Mouse (Mus musculus) ovary, postnatal 10 days (tissue): Measurements from ENCODE around the gene Tceal3.
"Not testable (repeated sequence)": the region's sequence is repeated elsewhere in the genome, so short reads cannot be mapped to it uniquely, and the experiment has no call there.

Source experiments
- DNase-seq: peaks from one replicate; pipeline ENCODE4 v3.0.0; 2022; ENCODE audit warnings: low spot score

The Tceal3 gene

GRCm38 (mm10) chrX:136707446-136708167 is 117.0 kb downstream of the Tceal3 start, which contains the start of gene Tceal1:
TSS of gene Tceal1 (plus strand) at chrX:136707982.
- DNase-seq = peak; percentile 15

GRCm38 (mm10) chrX:136708168-136708681 is 117.6 kb downstream of the Tceal3 start:
- DNase-seq = peak; percentile 16

- no peak for DNase-seq
These were observed 118.1 kb downstream of the Tceal3 start for GRCm38 (mm10) chrX:136708782-136709181.

- DNase-seq = not testable (repeated sequence)
These were observed 124.3 kb downstream of the Tceal3 start for GRCm38 (mm10) chrX:136714742-136715474.
